Mouse (Mus musculus) hindbrain, embryonic 14.5 days (tissue): ENCODE measurements at regions not wholly inside any gene's neighbourhood (a gene's known extent, or its start where the extent isn't known, plus 50 kb on each side); places are given as distances from the start of the nearest gene placed in this dataset.
A peak's percentile ranks its signal among the peaks of the same experiment; 100 is the strongest.

Source experiments
- ATAC-seq: fragments of 200-750 bp; cut with Nextera tagmentation; 2 replicates; pipeline ENCODE4 v1.8.0; 2017; ENCODE audit warnings: moderate number of reproducible peaks, mild to moderate bottlenecking, moderate TSS enrichment, moderate library complexity; ENCODE audit not compliant: low FRiP score
- DNase-seq: peaks from one replicate; pipeline ENCODE4 v3.0.0-alpha.2; 2015; ENCODE audit warnings: low spot score
- H3K27ac ChIP-seq: fragments of 300-500 bp; sonication (generic); 2 replicates; pipeline ENCODE4 v1.5.1; 2014; ENCODE audit warnings: mild to moderate bottlenecking, moderate library complexity
- H3K27me3 ChIP-seq: fragments of 300-500 bp; sonication (generic); 2 replicates; pipeline ENCODE4 v1.6.1; 2014; ENCODE audit warnings: mild to moderate bottlenecking, low read length, mixed read lengths; ENCODE audit not compliant: control insufficient read depth, insufficient read depth
- H3K36me3 ChIP-seq: fragments of 300-500 bp; sonication (generic); replicated peaks from 2 replicates; pipeline ENCODE4 v1.6.1; 2014; ENCODE audit not compliant: control insufficient read depth, insufficient read depth
- H3K4me1 ChIP-seq: fragments of 300-500 bp; sonication (generic); replicated peaks from 2 replicates; pipeline ENCODE4 v1.6.1; 2014; ENCODE audit warnings: antibody characterized with exemption, low read length, mixed read lengths; ENCODE audit not compliant: control insufficient read depth, insufficient read depth
- H3K4me2 ChIP-seq: fragments of 300-500 bp; sonication (generic); replicated peaks from 2 replicates; pipeline ENCODE4 v1.6.1; 2014; ENCODE audit warnings: mild to moderate bottlenecking, moderate library complexity
- H3K4me3 ChIP-seq: fragments of 300-500 bp; sonication (generic); replicated peaks from 2 replicates; pipeline ENCODE4 v1.5.1; 2014; ENCODE audit warnings: mild to moderate bottlenecking, low read length
- H3K9ac ChIP-seq: fragments of 300-500 bp; sonication (generic); 2 replicates; pipeline ENCODE4 v1.6.1; 2014
- H3K9me3 ChIP-seq: fragments of 300-500 bp; sonication (generic); 2 replicates; pipeline ENCODE4 v1.6.1; 2016; ENCODE audit warnings: low read length; ENCODE audit not compliant: control insufficient read depth
- WGBS: fragments of 180-500 bp; shearing (Covaris S2); extraction: QIAGEN DNeasy Blood & Tissue Kit; methylation state at CpG from one replicate; pipeline ENCODE4 v1.1.7; 2014; 5-methylcytosine and 5-hydroxymethylcytosine counted together

GRCm38 (mm10) chr12:12508487-12509125 lies 246.7 kb downstream of the Fam49a start:
- Histone ChIP-seq H3K9me3 (0 out of 2 replicates have a peak, but pooled peaks cover 4% of the 10 kb centered on the region), H3K9ac (no peak overlapping the region), H3K4me3 (no peak overlapping the region), H3K36me3 (no peaks in the 10 kb centered on the region), H3K27ac (no peak overlapping the region), H3K4me1 (no peaks in the 10 kb centered on the region; the same call in 1 of the 2 replicates), H3K4me2 (no peak overlapping the region), H3K27me3 (no peaks in the 10 kb centered on the region)
- WGBS = 49% methylated on average over 9 of the region's 9 CpGs
- DNase-seq (no peak), ATAC-seq (no peak)

GRCm38 (mm10) chr12:12506671-12507070 lies 244.7 kb downstream of the Fam49a start:
- ATAC-seq (no peak), DNase-seq (no peak)
- H3K27me3 ChIP-seq = no peaks in the 10 kb centered on the region
- no peaks in the 10 kb centered on the region; the same call in 1 of the 2 replicates for H3K4me1 ChIP-seq
- no peak overlapping the region for H3K9ac ChIP-seq
- H3K27ac ChIP-seq = no peak overlapping the region
- no peak overlapping the region for H3K4me3 ChIP-seq
- H3K4me2 ChIP-seq = no peak overlapping the region
- WGBS = 77% methylated on average over 3 of the region's 3 CpGs
- H3K36me3 ChIP-seq = no peaks in the 10 kb centered on the region
- H3K9me3 ChIP-seq = 0 out of 2 replicates have a peak, but pooled peaks cover 4% of the 10 kb centered on the region

- no peak for DNase-seq
- no peak overlapping the region for H3K27ac ChIP-seq
- H3K27me3 ChIP-seq = no peaks in the 10 kb centered on the region
- no peak overlapping the region for H3K4me2 ChIP-seq
- 0 out of 2 replicates have a peak, but pooled peaks cover 4% of the 10 kb centered on the region for H3K9me3 ChIP-seq
- H3K9ac ChIP-seq = no peak overlapping the region
- no peak overlapping the region for H3K4me3 ChIP-seq
- H3K36me3 ChIP-seq = no peaks in the 10 kb centered on the region
- no peaks in the 10 kb centered on the region; the same call in 1 of the 2 replicates for H3K4me1 ChIP-seq
- no peak for ATAC-seq
- 86% methylated on average over 4 of the region's 4 CpGs for WGBS
Measured at GRCm38 (mm10) chr12:12505590-12505989, 243.7 kb downstream of the Fam49a start.

GRCm38 (mm10) chr12:12499903-12500302 lies 238.0 kb downstream of the Fam49a start:
- Histone ChIP-seq H3K4me3 (no peak overlapping the region), H3K4me2 (no peak overlapping the region), H3K27me3 (no peaks in the 10 kb centered on the region), H3K4me1 (no peaks in the 10 kb centered on the region), H3K36me3 (no peaks in the 10 kb centered on the region), H3K9ac (no peak overlapping the region), H3K27ac (no peak overlapping the region), H3K9me3 (0 out of 2 replicates have a peak, but pooled peaks cover 2% of the 10 kb centered on the region)
- ATAC-seq = no peak
- WGBS = 76% methylated on average over 3 of the region's 3 CpGs
- no peak for DNase-seq

- H3K36me3 ChIP-seq = no peaks in the 10 kb centered on the region
- H3K4me2 ChIP-seq = no peak overlapping the region
- DNase-seq (no peak), ATAC-seq (no peak)
- H3K27ac ChIP-seq = no peak overlapping the region
- H3K9ac ChIP-seq = no peak overlapping the region
- H3K4me3 ChIP-seq = no peak overlapping the region
- H3K9me3 ChIP-seq = no peaks in the 10 kb centered on the region
- H3K4me1 ChIP-seq = no peaks in the 10 kb centered on the region
- H3K27me3 ChIP-seq = no peaks in the 10 kb centered on the region
Measured at GRCm38 (mm10) chr12:12498621-12499020, 236.7 kb downstream of the Fam49a start.

GRCm38 (mm10) chr12:12497277-12497841 lies 235.4 kb downstream of the Fam49a start:
- no peaks in the 10 kb centered on the region for H3K27me3 ChIP-seq
- no peaks in the 10 kb centered on the region for H3K36me3 ChIP-seq
- no peaks in the 10 kb centered on the region for H3K9me3 ChIP-seq
- no peak for ATAC-seq
- H3K4me3 ChIP-seq = no peak overlapping the region
- no peak overlapping the region for H3K27ac ChIP-seq
- no peaks in the 10 kb centered on the region for H3K4me1 ChIP-seq
- no peak for DNase-seq
- 88% methylated on average over 6 of the region's 6 CpGs for WGBS
- H3K4me2 ChIP-seq = no peak overlapping the region
- no peak overlapping the region for H3K9ac ChIP-seq

GRCm38 (mm10) chr12:12496593-12497141 lies 234.7 kb downstream of the Fam49a start:
- peak; percentile 60 for DNase-seq

GRCm38 (mm10) chr12:12490173-12490572 lies 228.2 kb downstream of the Fam49a start:
- no peak overlapping the region for H3K9ac ChIP-seq
- H3K27ac ChIP-seq = no peak overlapping the region
- H3K9me3 ChIP-seq = no peaks in the 10 kb centered on the region
- H3K36me3 ChIP-seq = no peaks in the 10 kb centered on the region
- DNase-seq (no peak), ATAC-seq (no peak)
- H3K4me2 ChIP-seq = no peak overlapping the region
- H3K27me3 ChIP-seq = no peaks in the 10 kb centered on the region
- WGBS = 75% methylated on average over 1 of the region's 1 CpGs
- no peak overlapping the region for H3K4me3 ChIP-seq
- no peaks in the 10 kb centered on the region for H3K4me1 ChIP-seq

More at GRCm38 (mm10) chr12:12496593-12497141, 234.7 kb downstream of the Fam49a start:
- H3K4me1 ChIP-seq = no peaks in the 10 kb centered on the region
- no peaks in the 10 kb centered on the region for H3K36me3 ChIP-seq
- no peaks in the 10 kb centered on the region for H3K9me3 ChIP-seq
- no peak overlapping the region for H3K27ac ChIP-seq
- H3K4me2 ChIP-seq = no peak overlapping the region
- H3K27me3 ChIP-seq = no peaks in the 10 kb centered on the region
- no peak overlapping the region for H3K4me3 ChIP-seq
- ATAC-seq = peak; percentile 75; the same call in 1 of the 2 replicates
- H3K9ac ChIP-seq = no peak overlapping the region
- 73% methylated on average over 7 of the region's 7 CpGs for WGBS

- no peaks in the 10 kb centered on the region for H3K36me3 ChIP-seq
- no peak overlapping the region for H3K9ac ChIP-seq
- no peak for ATAC-seq
- no peak overlapping the region for H3K27ac ChIP-seq
- no peak for DNase-seq
- H3K9me3 ChIP-seq = no peaks in the 10 kb centered on the region
- no peak overlapping the region for H3K4me2 ChIP-seq
- H3K4me3 ChIP-seq = no peak overlapping the region
- no peaks in the 10 kb centered on the region for H3K4me1 ChIP-seq
- H3K27me3 ChIP-seq = no peaks in the 10 kb centered on the region
- 63% methylated on average over 1 of the region's 1 CpGs for WGBS
Measured at GRCm38 (mm10) chr12:12488090-12488489, 226.2 kb downstream of the Fam49a start.
